Mouse (Mus musculus): ENCODE results near the gene Azin2. TPM values are rescaled to one million over a fixed set of nuclear protein-coding genes. Genes with fewer than 3 reads are reported as not detected.
A peak's percentile ranks its signal among the peaks of the same experiment; 100 is the strongest.

The Azin2 gene
- total and polyA plus RNA-seq, 3 experiments, result 0.39 to 2.3 TPM; not detected in 1

DNA sequence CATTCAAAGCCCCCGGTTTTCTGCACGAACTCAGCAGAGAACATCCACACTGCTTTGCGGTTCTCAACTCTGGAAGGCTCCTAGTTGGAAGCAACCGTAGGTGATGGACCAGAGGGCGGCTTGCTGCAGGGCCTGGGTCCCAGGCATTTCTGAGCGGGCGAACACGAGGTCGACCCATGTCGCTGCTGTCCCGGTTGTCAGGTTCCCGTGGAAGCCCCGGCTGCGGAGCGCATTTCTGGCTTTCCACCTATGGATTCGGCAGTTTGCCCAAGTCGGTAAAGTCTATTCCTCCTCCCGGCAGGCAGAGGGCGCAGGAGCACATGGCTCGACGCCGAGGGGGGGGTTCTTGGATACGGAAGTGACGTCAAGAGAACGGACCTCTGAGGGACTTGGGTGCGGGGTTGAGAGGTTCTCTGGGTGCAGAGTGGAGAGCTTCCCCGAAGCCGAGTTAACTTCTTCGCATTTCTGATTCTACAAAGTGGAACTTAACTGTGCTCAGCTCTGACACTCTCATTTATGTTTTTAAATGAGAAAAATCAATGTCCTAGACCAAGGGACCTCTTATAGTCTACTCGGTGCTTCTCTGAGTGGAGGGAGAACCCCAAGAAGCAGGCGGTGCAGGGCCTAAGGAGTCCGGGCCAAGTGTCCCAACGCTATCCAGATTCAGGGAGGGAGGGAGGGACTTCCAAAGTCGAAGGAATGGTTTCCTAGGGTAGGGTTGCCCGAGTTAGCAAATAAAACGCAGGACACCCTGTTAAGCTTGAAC is 37.2 kb downstream of the Azin2 start:
- H3K79me2 ChIP-seq (ENCODE audit: control insufficient read depth, insufficient read depth, low read length, poor library complexity), result no peaks in the 10 kb centered on the region
- H3K4me3 ChIP-seq (ENCODE audit: control insufficient read depth in 1 of 2, insufficient read depth in 1 of 2, low read depth in 2 of 2, low read length in 2 of 2), result no peak overlapping the region
- H3K27me3 ChIP-seq (ENCODE audit: control insufficient read depth in 1 of 2, insufficient read depth in 2 of 2, low read length in 2 of 2), result no peaks in the 10 kb centered on the region; a peak in 1 of 4 replicates
- no peaks in the 10 kb centered on the region for H3K36me3 ChIP-seq (ENCODE audit: control insufficient read depth in 1 of 2, insufficient read depth in 2 of 2, low read length in 2 of 2)
- H3K9me3 ChIP-seq (replicated peaks; ENCODE audit: insufficient read depth, low read length), result no peaks in the 10 kb centered on the region
- TF ChIP-seq EP300 (IDR thresholded peaks at IDR 0.05; ENCODE audit: low read depth in 1 of 2, low read length in 2 of 2) (no peak), POLR2A (IDR thresholded peaks at IDR 0.05; ENCODE audit: control insufficient read depth in 1 of 2, insufficient read depth in 1 of 2, low read depth in 1 of 2, low read length in 2 of 2, poor library complexity in 1 of 2) (peak in 1 of 2 experiments; percentile 37; a peak in 1 of 4 replicates), UBTF (IDR thresholded peaks at IDR 0.05; ENCODE audit: borderline replicate concordance, insufficient read depth, low read depth, low read length) (no peak), CTCF (IDR thresholded peaks at IDR 0.05 in 2 of 3, conservative IDR thresholded peaks at IDR 0.05 in 1 of 3; ENCODE audit: control insufficient read depth in 1 of 3, insufficient read depth in 1 of 3, low read depth in 2 of 3, low read length in 3 of 3, poor library complexity in 1 of 3, severe bottlenecking in 1 of 3) (peak; percentile 7 to 70 (median 56); a peak in 4 of 6 replicates), E2F4 (IDR thresholded peaks at IDR 0.05; ENCODE audit: borderline replicate concordance, low read depth, low read length) (no peak), SIN3A (IDR thresholded peaks at IDR 0.05; ENCODE audit: low read length) (no peak), ZKSCAN1 (IDR thresholded peaks at IDR 0.05; ENCODE audit: low read depth, low read length) (no peak), KAT2A (conservative IDR thresholded peaks at IDR 0.05; ENCODE audit: low read depth, low read length) (no peak), ZNF384 (IDR thresholded peaks at IDR 0.05; ENCODE audit: low read depth, low read length) (no peak), BHLHE40 (IDR thresholded peaks at IDR 0.05; ENCODE audit: borderline replicate concordance, low read depth, low read length) (no peak), CHD1 (IDR thresholded peaks at IDR 0.05; ENCODE audit: low read depth, low read length) (no peak), RCOR1 (IDR thresholded peaks at IDR 0.05; ENCODE audit: low read depth, low read length) (no peak), TAL1 (IDR thresholded peaks at IDR 0.05; ENCODE audit: low read length) (no peak), MYC (IDR thresholded peaks at IDR 0.05; ENCODE audit: low read depth, low read length) (no peak), JUND (IDR thresholded peaks at IDR 0.05; ENCODE audit: low read depth, low read length) (no peak), POLR2AphosphoS2 (IDR thresholded peaks at IDR 0.05; ENCODE audit: low read length) (no peak), HCFC1 (IDR thresholded peaks at IDR 0.05; ENCODE audit: low read depth, low read length) (peak; percentile 33; the same call in 1 of the 2 replicates), MAZ (IDR thresholded peaks at IDR 0.05; ENCODE audit: low read depth, low read length) (0 out of 2 replicates have a peak, but pooled peaks have one; percentile 39), MEF2A (IDR thresholded peaks at IDR 0.05; ENCODE audit: extremely low read depth, insufficient replicate concordance, low read depth, low read length, poor library complexity, severe bottlenecking) (no peak), RAD21 (IDR thresholded peaks at IDR 0.05; ENCODE audit: low read depth, low read length) (peak; percentile 4; the same call in 1 of the 2 replicates), USF2 (IDR thresholded peaks at IDR 0.05; ENCODE audit: borderline replicate concordance in 1 of 2, insufficient read depth in 1 of 2, low read depth in 1 of 2, low read length in 2 of 2) (no peak), MAX (IDR thresholded peaks at IDR 0.05; ENCODE audit: low read length) (peak; percentile 53; the same call in 1 of the 2 replicates), MXI1 (IDR thresholded peaks at IDR 0.05; ENCODE audit: low read depth, low read length) (no peak), TCF12 (IDR thresholded peaks at IDR 0.05; ENCODE audit: low read depth, low read length) (no peak), MYB (IDR thresholded peaks at IDR 0.05; ENCODE audit: low read depth, low read length) (no peak), SMC3 (IDR thresholded peaks at IDR 0.05; ENCODE audit: low read depth, low read length) (0 out of 2 replicates have a peak, but pooled peaks have one; percentile 22), CHD2 (IDR thresholded peaks at IDR 0.05; ENCODE audit: low read length) (no peak), USF1 (IDR thresholded peaks at IDR 0.05; ENCODE audit: low read depth, low read length) (no peak), GABPA (IDR thresholded peaks at IDR 0.05; ENCODE audit: low read depth, low read length) (no peak)
- H3K9ac ChIP-seq (ENCODE audit: control insufficient read depth, low read depth, low read length, poor library complexity, severe bottlenecking), result no peak overlapping the region
- no peaks in the 10 kb centered on the region for H3K4me1 ChIP-seq (ENCODE audit: control insufficient read depth in 1 of 2, insufficient read depth in 2 of 2, low read length in 2 of 2)
- peak; percentile 66 for DNase-seq (ENCODE audit: low read depth, low spot score)
- no peak overlapping the region for H3K27ac ChIP-seq (ENCODE audit: control insufficient read depth, low read depth, low read length)

Data from MEL (cell line).